Mouse (Mus musculus) lung, adult 18-20 months (tissue): ENCODE measurements around the gene Pdcd7.

Experiments
- DNase-seq, 2 experiments: peaks; one replicate each; pipeline ENCODE4 v3.0.0; 2022; ENCODE audit warnings: mixed read lengths in 2 of 2

The Pdcd7 gene

GRCm38 (mm10) chr9:65358956-65359480 lies 13.1 kb downstream of the Pdcd7 start:
- DNase-seq, result no peak

- no peak for DNase-seq
These were observed 14.9 kb downstream of the Pdcd7 start, which contains the start of gene Ubap1l for GRCm38 (mm10) chr9:65360641-65361448. Gene Ubap1l (plus strand): TSS chr9:65361041.

- no peak for DNase-seq
These were observed 17.8 kb downstream of the Pdcd7 start for GRCm38 (mm10) chr9:65363684-65364083.

GRCm38 (mm10) chr9:65365721-65366120 lies 19.8 kb downstream of the Pdcd7 start:
- DNase-seq, result no peak

GRCm38 (mm10) chr9:65371756-65372155 lies 25.9 kb downstream of the Pdcd7 start:
- no peak for DNase-seq

GRCm38 (mm10) chr9:65372449-65372848 lies 26.5 kb downstream of the Pdcd7 start:
- peak in 1 of 2 experiments; percentile 42 for DNase-seq

GRCm38 (mm10) chr9:65374468-65375162 lies 28.7 kb downstream of the Pdcd7 start:
- no peak for DNase-seq

- no peak for DNase-seq
These were observed 29.4 kb downstream of the Pdcd7 start for GRCm38 (mm10) chr9:65375163-65375934.

GRCm38 (mm10) chr9:65381017-65381590 lies 35.2 kb downstream of the Pdcd7 start:
- DNase-seq, result no peak

GRCm38 (mm10) chr9:65382031-65382750 lies 36.3 kb downstream of the Pdcd7 start:
- no peak for DNase-seq

GRCm38 (mm10) chr9:65382751-65383097 lies 36.8 kb downstream of the Pdcd7 start:
- DNase-seq, result no peak

- peak in 1 of 2 experiments; percentile 37 for DNase-seq
These were observed 38.4 kb downstream of the Pdcd7 start for GRCm38 (mm10) chr9:65384276-65384675.

GRCm38 (mm10) chr9:65386373-65387140 lies 40.7 kb downstream of the Pdcd7 start:
- peak; percentile 44 to 66 for DNase-seq

- DNase-seq, result no peak
These were observed 45.1 kb downstream of the Pdcd7 start for GRCm38 (mm10) chr9:65390752-65391612.

GRCm38 (mm10) chr9:65391613-65391964 lies 45.7 kb downstream of the Pdcd7 start, which contains the start of gene Kbtbd13:
Gene Kbtbd13 (minus strand): TSS chr9:65391652.
- DNase-seq, result no peak

- peak; percentile 62 to 75 for DNase-seq
These were observed 46.9 kb downstream of the Pdcd7 start for GRCm38 (mm10) chr9:65392638-65393364.

- DNase-seq, result no peak
These were observed 47.7 kb downstream of the Pdcd7 start for GRCm38 (mm10) chr9:65393606-65394005.

- no peak for DNase-seq
These were observed 48.5 kb downstream of the Pdcd7 start for GRCm38 (mm10) chr9:65394360-65394759.

GRCm38 (mm10) chr9:65398279-65398678 lies 52.4 kb downstream of the Pdcd7 start, which contains the start of gene Rasl12:
Gene Rasl12 (plus strand): TSS chr9:65398506.
- DNase-seq, result peak; percentile 77 to 81
